Mouse (Mus musculus) bone marrow macrophage, adult 2 months (primary cell): ENCODE results near the gene Pcyt1a.
A peak's percentile ranks its signal among the peaks of the same experiment; 100 is the strongest.

ENCODE experiments used
- CTCF ChIP-seq: IDR thresholded peaks from 2 replicates; pipeline ENCODE4 v1.5.1; 2012; ENCODE audit warnings: low read depth, mild to moderate bottlenecking, low read length, moderate library complexity
- POLR2A ChIP-seq: IDR thresholded peaks from 2 replicates; pipeline ENCODE4 v1.6.1; 2012; ENCODE audit warnings: mild to moderate bottlenecking, low read depth, low read length, borderline replicate concordance

- TF ChIP-seq CTCF (peak; percentile 90), POLR2A (no peak)
Observed at GRCm38 (mm10) chr16:32507407-32507806, 76.7 kb downstream of the Pcyt1a start.
